Mouse (Mus musculus) forebrain, embryonic 15.5 days (tissue): Measurements from ENCODE around the gene Chrm4. TPM values are rescaled to one million over a fixed set of nuclear protein-coding genes. Genes with fewer than 3 reads are reported as not detected.

Experiments used
- ATAC-seq: fragments of 200-750 bp; cut with Nextera tagmentation; replicated peaks from 2 replicates; pipeline ENCODE4 v1.8.0; 2017; ENCODE audit warnings: mild to moderate bottlenecking, moderate TSS enrichment, moderate library complexity
- H3K27ac ChIP-seq: fragments of 300-500 bp; sonication (generic); replicated peaks from 2 replicates; pipeline ENCODE4 v1.5.1; 2015; ENCODE audit warnings: mild to moderate bottlenecking, inconsistent platforms
- H3K27me3 ChIP-seq: fragments of 300-500 bp; sonication (generic); 2 replicates; pipeline ENCODE4 v1.6.1; 2015; ENCODE audit warnings: inconsistent platforms
- H3K36me3 ChIP-seq: fragments of 300-500 bp; sonication (generic); 2 replicates; pipeline ENCODE4 v1.6.1; 2015; ENCODE audit warnings: mild to moderate bottlenecking, inconsistent platforms
- H3K4me1 ChIP-seq: fragments of 300-500 bp; sonication (generic); 2 replicates; pipeline ENCODE4 v1.6.1; 2015; ENCODE audit warnings: inconsistent platforms
- H3K4me2 ChIP-seq: fragments of 300-500 bp; sonication (generic); replicated peaks from 2 replicates; pipeline ENCODE4 v1.6.1; 2015; ENCODE audit warnings: mild to moderate bottlenecking, inconsistent platforms
- H3K4me3 ChIP-seq: fragments of 300-500 bp; sonication (generic); 2 replicates; pipeline ENCODE4 v1.5.1; 2015; ENCODE audit warnings: mild to moderate bottlenecking, inconsistent platforms
- H3K9ac ChIP-seq: fragments of 300-500 bp; sonication (generic); replicated peaks from 2 replicates; pipeline ENCODE4 v1.6.1; 2015; ENCODE audit warnings: mild to moderate bottlenecking, inconsistent platforms
- H3K9me3 ChIP-seq: fragments of 300-500 bp; sonication (generic); 2 replicates; pipeline ENCODE4 v1.6.1; 2016; ENCODE audit warnings: inconsistent platforms
- WGBS: fragments of 180-500 bp; shearing (Covaris S2); methylation state at CpG from one replicate; pipeline ENCODE4 v1.1.7; 2015; ENCODE audit warnings: mixed read lengths; 5-methylcytosine and 5-hydroxymethylcytosine counted together
- polyA plus RNA-seq: library from polyadenylated mRNA; unstranded; fragments of >200 nt; fragmentation: Nextera tagmentation; extraction: Ambion mirVana; gene quantifications from 2 replicates; pipeline ENCODE4 v1.2.1, GENCODE M21; 2015

Gene Chrm4
- polyA plus RNA-seq, 1 experiment from 2014 or later: 1.8 TPM

GRCm38 (mm10) chr2:91924726-91925125 is 2.3 kb upstream of the Chrm4 start:
- Histone ChIP-seq H3K4me2 (no peak overlapping the region), H3K36me3 (no peaks in the 10 kb centered on the region), H3K27ac (no peak overlapping the region), H3K27me3 (peaks cover 38% of the 10 kb centered on the region), H3K4me1 (peaks cover 40% of the 10 kb centered on the region), H3K4me3 (no peak overlapping the region), H3K9me3 (no peaks in the 10 kb centered on the region), H3K9ac (no peak overlapping the region)
- ATAC-seq: no peak
- 66% methylated on average over 1 of the region's 1 CpGs for WGBS

- H3K27ac ChIP-seq: no peak overlapping the region
- H3K9me3 ChIP-seq: no peaks in the 10 kb centered on the region
- peaks cover 47% of the 10 kb centered on the region for H3K4me1 ChIP-seq
- no peak overlapping the region for H3K4me3 ChIP-seq
- 77% methylated on average over 15 of the region's 15 CpGs for WGBS
- H3K4me2 ChIP-seq: no peak overlapping the region
- peaks cover 38% of the 10 kb centered on the region for H3K27me3 ChIP-seq
- ATAC-seq: no peak
- H3K9ac ChIP-seq: no peak overlapping the region
- no peaks in the 10 kb centered on the region for H3K36me3 ChIP-seq
Observed at GRCm38 (mm10) chr2:91925442-91925841, 1.6 kb upstream of the Chrm4 start.

GRCm38 (mm10) chr2:91927826-91928533 is 931 bp downstream of the Chrm4 start:
- Histone ChIP-seq H3K4me1 (peaks cover 48% of the 10 kb centered on the region), H3K9ac (no peak overlapping the region), H3K27me3 (peaks cover 18% of the 10 kb centered on the region), H3K9me3 (no peaks in the 10 kb centered on the region), H3K36me3 (no peaks in the 10 kb centered on the region), H3K27ac (no peak overlapping the region), H3K4me2 (no peak overlapping the region), H3K4me3 (no peak overlapping the region)
- 46% methylated on average over 34 of the region's 34 CpGs for WGBS
- ATAC-seq: no peak

GRCm38 (mm10) chr2:91928534-91929350 is 1.7 kb downstream of the Chrm4 start:
- no peak overlapping the region for H3K9ac ChIP-seq
- H3K4me3 ChIP-seq: no peak overlapping the region
- no peak for ATAC-seq
- no peak overlapping the region for H3K4me2 ChIP-seq
- H3K27ac ChIP-seq: no peak overlapping the region
- 79% methylated on average over 23 of the region's 23 CpGs for WGBS
- H3K4me1 ChIP-seq: peaks cover 40% of the 10 kb centered on the region
- no peaks in the 10 kb centered on the region for H3K9me3 ChIP-seq
- H3K36me3 ChIP-seq: no peaks in the 10 kb centered on the region
- peaks cover 10% of the 10 kb centered on the region for H3K27me3 ChIP-seq

- WGBS: 46% methylated on average over 3 of the region's 3 CpGs
- Histone ChIP-seq H3K27ac (no peak overlapping the region), H3K9ac (peak overlapping the region; percentile 41; the same call in 1 of the 2 replicates), H3K9me3 (no peaks in the 10 kb centered on the region), H3K4me2 (peak overlapping the region; percentile 88), H3K27me3 (peaks cover 4% of the 10 kb centered on the region), H3K36me3 (no peaks in the 10 kb centered on the region; the same call in 1 of the 2 replicates), H3K4me1 (peaks cover 37% of the 10 kb centered on the region), H3K4me3 (peak overlapping the region; percentile 75; the same call in 1 of the 2 replicates)
- no peak for ATAC-seq
Observed at GRCm38 (mm10) chr2:91929455-91929854, 2.4 kb downstream of the Chrm4 start.

- Histone ChIP-seq H3K4me1 (peaks cover 37% of the 10 kb centered on the region), H3K9me3 (no peaks in the 10 kb centered on the region), H3K27me3 (peaks cover under 1% of the 10 kb centered on the region), H3K27ac (no peak overlapping the region), H3K9ac (peak overlapping the region; percentile 83), H3K4me3 (peak overlapping the region; percentile 75), H3K4me2 (peak overlapping the region; percentile 88), H3K36me3 (no peaks in the 10 kb centered on the region; the same call in 1 of the 2 replicates)
- WGBS: 5% methylated on average over 12 of the region's 12 CpGs
- 0 out of 2 replicates have a peak, but pooled peaks have one; percentile 4 for ATAC-seq
Observed at GRCm38 (mm10) chr2:91929936-91930335, 2.9 kb downstream of the Chrm4 start.

GRCm38 (mm10) chr2:91930761-91931291 is 3.8 kb downstream of the Chrm4 start:
- H3K4me3 ChIP-seq: peak overlapping the region; percentile 75
- ATAC-seq: no peak
- no peaks in the 10 kb centered on the region for H3K9me3 ChIP-seq
- peak overlapping the region; percentile 87 for H3K27ac ChIP-seq
- H3K27me3 ChIP-seq: no peaks in the 10 kb centered on the region
- H3K4me2 ChIP-seq: peak overlapping the region; percentile 88
- 2% methylated on average over 23 of the region's 23 CpGs for WGBS
- H3K36me3 ChIP-seq: no peaks in the 10 kb centered on the region; the same call in 1 of the 2 replicates
- H3K4me1 ChIP-seq: peaks cover 37% of the 10 kb centered on the region
- peak overlapping the region; percentile 83 for H3K9ac ChIP-seq

- under 1% methylated on average over 48 of the region's 50 CpGs for WGBS
- no peaks in the 10 kb centered on the region for H3K9me3 ChIP-seq
- peaks cover 5% of the 10 kb centered on the region for H3K36me3 ChIP-seq
- H3K27ac ChIP-seq: peak overlapping the region; percentile 87
- peak; percentile 68 for ATAC-seq
- peak overlapping the region; percentile 75 for H3K4me3 ChIP-seq
- H3K4me1 ChIP-seq: peaks cover 37% of the 10 kb centered on the region
- H3K4me2 ChIP-seq: peak overlapping the region; percentile 88
- H3K9ac ChIP-seq: peak overlapping the region; percentile 83
- H3K27me3 ChIP-seq: no peaks in the 10 kb centered on the region
Observed at GRCm38 (mm10) chr2:91931328-91932159, 4.5 kb downstream of the Chrm4 start.

- 4% methylated on average over 16 of the region's 16 CpGs for WGBS
- Histone ChIP-seq H3K9ac (peak within 1 kb of the TSS; percentile 83), H3K27me3 (no peaks in the 10 kb centered on the region), H3K36me3 (peaks cover 11% of the 10 kb centered on the region), H3K4me2 (peak within 1 kb of the TSS; percentile 88), H3K9me3 (no peaks in the 10 kb centered on the region), H3K27ac (peak within 1 kb of the TSS; percentile 87), H3K4me3 (peak within 1 kb of the TSS; percentile 75), H3K4me1 (peaks cover 37% of the 10 kb centered on the region)
- no peak; the same call in 1 of the 2 replicates for ATAC-seq
Observed at GRCm38 (mm10) chr2:91932160-91932711, 5.2 kb downstream of the Chrm4 start, which contains the start of gene Mdk. Gene Mdk (minus strand): TSS chr2:91932297.

- Histone ChIP-seq H3K27ac (no peak overlapping the region), H3K27me3 (no peaks in the 10 kb centered on the region), H3K4me1 (peaks cover 37% of the 10 kb centered on the region), H3K4me3 (no peak overlapping the region), H3K4me2 (no peak overlapping the region), H3K9ac (peak overlapping the region; percentile 83; the same call in 1 of the 2 replicates), H3K9me3 (no peaks in the 10 kb centered on the region), H3K36me3 (peaks cover 17% of the 10 kb centered on the region)
- no peak for ATAC-seq
- 15% methylated on average over 6 of the region's 6 CpGs for WGBS
Observed at GRCm38 (mm10) chr2:91932737-91933350, 5.8 kb downstream of the Chrm4 start.

GRCm38 (mm10) chr2:91933471-91933870 is 6.4 kb downstream of the Chrm4 start:
- no peak for ATAC-seq
- Histone ChIP-seq H3K4me3 (no peak overlapping the region), H3K9ac (no peak overlapping the region), H3K4me1 (peaks cover 31% of the 10 kb centered on the region), H3K9me3 (no peaks in the 10 kb centered on the region), H3K27me3 (no peaks in the 10 kb centered on the region), H3K4me2 (no peak overlapping the region), H3K27ac (no peak overlapping the region), H3K36me3 (peaks cover 22% of the 10 kb centered on the region)
- WGBS: 39% methylated on average over 9 of the region's 9 CpGs
